Mouse (Mus musculus) left cerebral cortex, postnatal 25 days (tissue): ENCODE results near the gene Aox1. TPM values are rescaled to one million over a fixed set of nuclear protein-coding genes. Genes with fewer than 3 reads are reported as not detected.
A peak's percentile ranks its signal among the peaks of the same experiment; 100 is the strongest.
"Not testable (repeated sequence)": the region's sequence is repeated elsewhere in the genome, so short reads cannot be mapped to it uniquely, and the experiment has no call there.

Experiments
- DNase-seq, 2 experiments: peaks; one replicate each; pipeline ENCODE4 v3.0.0; 2022; ENCODE audit warnings: low spot score in 2 of 2, mixed read lengths in 1 of 2
- intact Hi-C: fragments of 180-260 bp; cut with DNase I; formaldehyde crosslinking; loops from one replicate; pipeline ENCODE4 v1.15.1; 2025
- total RNA-seq, 2 experiments: library from RNA; stranded (reverse); gene quantifications; 2 replicates each; pipeline ENCODE4 v1.2.3; 2021

Aox1 gene
- total RNA-seq, result 1 to 10 TPM; 2.3 to 2.6 TPM

- intact Hi-C loops, result loop anchor here (5.0 kb wide), 1 partner anchor 602 kb away; no protein-coding TSS in a partner anchor
- peak in 1 of 2 experiments; percentile 57 for DNase-seq
These were observed at the start of gene Aox1 for GRCm38 (mm10) chr1:58029636-58030117. Aox1 (plus strand) TSS chr1:58029931.

GRCm38 (mm10) chr1:57989052-57989600, 40.6 kb upstream of the Aox1 start:
- no peak for DNase-seq
- intact Hi-C loops, result no loop called here

GRCm38 (mm10) chr1:57991277-57991676, 38.5 kb upstream of the Aox1 start:
- intact Hi-C loops, result no loop called here
- DNase-seq, result no peak

- peak; percentile 87 to 92 for DNase-seq
These were observed 34.1 kb upstream of the Aox1 start, which contains the start of gene Sgo2a for GRCm38 (mm10) chr1:57995432-57996132. Sgo2a (plus strand) TSS chr1:57995971.

GRCm38 (mm10) chr1:57996133-57996615, 33.6 kb upstream of the Aox1 start:
- intact Hi-C loops, result no loop called here
- DNase-seq, result no peak

More at GRCm38 (mm10) chr1:57995432-57996132, 34.1 kb upstream of the Aox1 start, which contains the start of gene Sgo2a:
- intact Hi-C loops, result no loop called here

GRCm38 (mm10) chr1:57998146-57998545, 31.6 kb upstream of the Aox1 start:
- intact Hi-C loops, result no loop called here

GRCm38 (mm10) chr1:58006388-58006787, 23.3 kb upstream of the Aox1 start:
- DNase-seq, intact Hi-C loops: not testable (repeated sequence)

More at GRCm38 (mm10) chr1:57998146-57998545, 31.6 kb upstream of the Aox1 start:
- no peak for DNase-seq

- DNase-seq, result no peak
- intact Hi-C loops, result no loop called here
These were observed 10.9 kb upstream of the Aox1 start, which contains the start of gene Kctd18 for GRCm38 (mm10) chr1:58018856-58019255. Kctd18 (minus strand) TSS chr1:58018956.

GRCm38 (mm10) chr1:58027707-58028106, 2.0 kb upstream of the Aox1 start:
- intact Hi-C loops, result no loop called here
- no peak for DNase-seq

- peak; percentile 41 to 52 for DNase-seq
- intact Hi-C loops, result loop anchor here (5.0 kb wide), 1 partner anchor 603 kb away; no protein-coding TSS in a partner anchor
These were observed 583 bp downstream of the Aox1 start for GRCm38 (mm10) chr1:58030156-58030871.

- peak in 1 of 2 experiments; percentile 40 for DNase-seq
- intact Hi-C loops, result loop anchor here (5.0 kb wide), 1 partner anchor 604 kb away; no protein-coding TSS in a partner anchor
These were observed 1.5 kb downstream of the Aox1 start for GRCm38 (mm10) chr1:58031160-58031769.

GRCm38 (mm10) chr1:58037306-58037705, 7.6 kb downstream of the Aox1 start:
- intact Hi-C loops, result not testable (repeated sequence)

GRCm38 (mm10) chr1:58045076-58045475, 15.3 kb downstream of the Aox1 start:
- intact Hi-C loops, result no loop called here
- DNase-seq, result no peak

More at GRCm38 (mm10) chr1:58037306-58037705, 7.6 kb downstream of the Aox1 start:
- DNase-seq, result not testable (repeated sequence)

GRCm38 (mm10) chr1:58045546-58045945, 15.8 kb downstream of the Aox1 start:
- DNase-seq, result peak in 1 of 2 experiments; percentile 65
- intact Hi-C loops, result no loop called here

GRCm38 (mm10) chr1:58046721-58047290, 17.1 kb downstream of the Aox1 start:
- intact Hi-C loops, result no loop called here
- DNase-seq, result no peak

GRCm38 (mm10) chr1:58049126-58049525, 19.4 kb downstream of the Aox1 start:
- DNase-seq, result no peak
- intact Hi-C loops, result no loop called here

- intact Hi-C loops, result no loop called here
- DNase-seq, result no peak
These were observed 25.9 kb downstream of the Aox1 start for GRCm38 (mm10) chr1:58055598-58055997.

- intact Hi-C loops, result no loop called here
- DNase-seq, result no peak
These were observed 26.5 kb downstream of the Aox1 start for GRCm38 (mm10) chr1:58056074-58056807.
